Mouse (Mus musculus): ENCODE results near the gene Cnot10. TPM values are rescaled to one million over a fixed set of nuclear protein-coding genes. Genes with fewer than 3 reads are reported as not detected.

Cnot10 gene
- 26.9 and 32.5 TPM in 2 replicates for polyA plus RNA-seq (2015; fragmentation: Nextera tagmentation; extraction: Ambion mirVana)

GRCm38 (mm10) chr9:114639839-114640646, at the start of gene Cnot10:
Gene Cnot10, minus strand, starts transcription at chr9:114640184.
- no peaks in the 10 kb centered on the region for H3K9me3 ChIP-seq (replicated peaks)
- H3K4me1 ChIP-seq (replicated peaks): peaks cover 27% of the 10 kb centered on the region
- DNase-seq (peak; percentile 96), ATAC-seq (ENCODE audit: low read depth) (peak; percentile 98)
- H3K4me2 ChIP-seq: peak within 1 kb of the TSS; percentile 88
- H3K36me3 ChIP-seq: peaks cover 11% of the 10 kb centered on the region; the same call in 1 of the 2 replicates
- peaks cover 16% of the 10 kb centered on the region for H3K27me3 ChIP-seq
- peak within 1 kb of the TSS; percentile 85 for H3K27ac ChIP-seq
- peak within 1 kb of the TSS; percentile 87 for H3K4me3 ChIP-seq (replicated peaks)
- WGBS (ENCODE audit: insufficient replicate concordance): 3% methylated on average over 51 of the region's 51 CpGs
- peak within 1 kb of the TSS; percentile 87 for H3K9ac ChIP-seq

GRCm38 (mm10) chr9:114688953-114689407, 49.0 kb upstream of the Cnot10 start:
- H3K4me1 ChIP-seq (replicated peaks): peaks cover 32% of the 10 kb centered on the region
- peak; percentile 88 for ATAC-seq (ENCODE audit: low read depth)
- H3K4me2 ChIP-seq: peak overlapping the region; percentile 96
- no peak for DNase-seq
- no peaks in the 10 kb centered on the region for H3K9me3 ChIP-seq (replicated peaks)
- peaks cover 21% of the 10 kb centered on the region for H3K36me3 ChIP-seq
- peak overlapping the region; percentile 86 for H3K9ac ChIP-seq
- 0% methylated on average over 42 of the region's 50 CpGs for WGBS (ENCODE audit: insufficient replicate concordance)
- no peaks in the 10 kb centered on the region for H3K27me3 ChIP-seq
- peak overlapping the region; percentile 79 for H3K4me3 ChIP-seq (replicated peaks)
- H3K27ac ChIP-seq: peak overlapping the region; percentile 96

DNA sequence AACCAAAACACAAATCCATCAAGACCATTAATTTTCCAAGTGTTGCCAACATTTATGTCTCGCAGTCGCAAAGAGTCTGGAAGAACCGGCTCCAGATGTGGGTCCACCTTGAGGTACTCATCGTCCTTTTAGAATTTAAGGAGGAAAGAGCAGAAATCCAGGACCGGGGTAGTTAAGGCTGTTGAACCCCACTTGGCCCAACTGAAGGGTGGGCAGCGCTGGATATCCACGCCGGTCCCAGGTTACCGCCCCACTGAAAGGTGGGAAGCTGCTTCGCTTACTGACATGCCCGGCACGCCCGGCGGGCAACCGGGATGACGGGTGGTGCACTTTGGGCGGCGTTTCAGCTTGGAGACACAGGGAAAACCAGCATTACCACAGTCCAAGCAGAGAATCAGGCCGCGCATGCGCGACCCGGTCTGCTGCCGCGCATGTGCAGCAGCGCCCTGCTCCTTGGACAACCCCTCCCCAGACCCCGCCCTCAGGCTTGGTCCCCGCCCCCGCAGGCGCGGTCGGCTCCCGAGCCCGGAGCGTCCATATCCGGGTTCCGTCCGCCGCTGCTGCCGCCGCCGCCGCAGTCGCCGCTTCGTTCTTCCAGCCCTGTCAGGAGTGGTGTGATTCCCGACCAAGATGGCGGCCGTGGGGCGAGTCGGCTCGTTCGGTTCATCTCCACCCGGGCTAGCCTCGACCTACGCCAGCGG, 48.4 kb upstream of the Cnot10 start, which contains the start of gene Dync1li1:
TSS of gene Dync1li1 (plus strand) at position 539 of the 701 bp plus-strand sequence.
- Histone ChIP-seq H3K36me3 (peaks cover 19% of the 10 kb centered on the region), H3K4me1 (replicated peaks) (peaks cover 32% of the 10 kb centered on the region), H3K27me3 (no peaks in the 10 kb centered on the region), H3K9me3 (replicated peaks) (no peaks in the 10 kb centered on the region), H3K4me3 (replicated peaks) (peak within 1 kb of the TSS; percentile 79), H3K9ac (peak within 1 kb of the TSS; percentile 86), H3K4me2 (peak within 1 kb of the TSS; percentile 96), H3K27ac (peak within 1 kb of the TSS; percentile 96)
- peak; percentile 96 for DNase-seq
- peak; percentile 97 for ATAC-seq (ENCODE audit: low read depth)
- WGBS (ENCODE audit: insufficient replicate concordance): 2% methylated on average over 57 of the region's 57 CpGs

DNA sequence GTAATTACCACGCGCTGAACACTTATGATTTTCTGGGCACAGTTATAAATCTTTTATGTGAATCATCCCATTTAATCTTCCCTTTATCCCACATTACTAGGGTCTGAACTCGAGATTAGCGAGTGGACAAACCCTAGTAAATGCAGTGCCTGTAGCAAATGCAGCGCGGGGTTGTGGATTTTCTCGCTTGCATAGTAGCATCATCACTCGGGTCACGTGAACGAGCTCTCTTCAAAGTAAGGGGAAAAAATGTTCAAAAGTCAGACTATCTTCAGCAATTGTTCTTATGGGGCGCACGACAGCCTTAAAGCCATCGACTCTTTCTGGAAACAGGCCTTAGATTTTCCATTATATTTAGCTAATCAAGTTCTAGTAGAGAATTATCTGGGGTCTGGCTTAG, 47.7 kb upstream of the Cnot10 start:
- no peaks in the 10 kb centered on the region for H3K9me3 ChIP-seq (replicated peaks)
- peak overlapping the region; percentile 96 for H3K4me2 ChIP-seq
- H3K27me3 ChIP-seq: no peaks in the 10 kb centered on the region
- H3K36me3 ChIP-seq: peaks cover 16% of the 10 kb centered on the region
- DNase-seq (no peak), ATAC-seq (ENCODE audit: low read depth) (no peak)
- H3K9ac ChIP-seq: peak overlapping the region; percentile 86
- H3K27ac ChIP-seq: no peak overlapping the region
- 74% methylated on average over 13 of the region's 13 CpGs for WGBS (ENCODE audit: insufficient replicate concordance)
- H3K4me3 ChIP-seq (replicated peaks): peak overlapping the region; percentile 79
- H3K4me1 ChIP-seq (replicated peaks): peaks cover 32% of the 10 kb centered on the region

GRCm38 (mm10) chr9:114686245-114686644, 46.3 kb upstream of the Cnot10 start:
- Histone ChIP-seq H3K4me1 (replicated peaks) (peaks cover 26% of the 10 kb centered on the region), H3K9me3 (replicated peaks) (no peaks in the 10 kb centered on the region), H3K9ac (no peak overlapping the region), H3K36me3 (peaks cover 5% of the 10 kb centered on the region; the same call in 1 of the 2 replicates), H3K4me2 (no peak overlapping the region), H3K27ac (no peak overlapping the region), H3K4me3 (replicated peaks) (no peak overlapping the region), H3K27me3 (no peaks in the 10 kb centered on the region)
- no peak for DNase-seq
- 55% methylated on average over 7 of the region's 7 CpGs for WGBS (ENCODE audit: insufficient replicate concordance)
- ATAC-seq (ENCODE audit: low read depth): no peak

DNA sequence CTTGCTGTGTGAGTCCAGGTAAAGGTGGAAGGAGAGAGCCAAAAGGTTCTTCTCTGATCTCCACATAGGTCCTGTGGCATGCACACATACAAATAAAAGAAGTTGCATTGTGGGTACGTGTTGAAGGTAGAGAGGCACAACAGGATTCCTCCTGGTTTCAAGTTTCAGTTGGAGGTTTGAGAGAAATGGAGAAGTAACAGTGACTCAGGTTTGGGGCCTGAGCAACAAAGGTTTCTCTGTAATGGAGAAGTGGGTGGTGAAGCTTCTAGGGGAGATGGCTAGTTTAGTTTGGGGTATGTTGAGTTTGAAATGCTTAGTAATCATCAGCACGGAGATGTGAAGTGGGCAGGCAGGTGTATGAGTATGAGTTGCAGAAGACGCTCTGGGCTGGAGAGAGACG, 42.2 kb upstream of the Cnot10 start:
- no peak for ATAC-seq (ENCODE audit: low read depth)
- 57% methylated on average over 4 of the region's 4 CpGs for WGBS (ENCODE audit: insufficient replicate concordance)
- no peaks in the 10 kb centered on the region for H3K27me3 ChIP-seq
- no peaks in the 10 kb centered on the region for H3K9me3 ChIP-seq (replicated peaks)
- DNase-seq: no peak
- no peak overlapping the region for H3K27ac ChIP-seq
- H3K4me3 ChIP-seq (replicated peaks): no peak overlapping the region
- H3K4me1 ChIP-seq (replicated peaks): no peaks in the 10 kb centered on the region
- H3K9ac ChIP-seq: no peak overlapping the region
- H3K4me2 ChIP-seq: no peak overlapping the region
- H3K36me3 ChIP-seq: no peaks in the 10 kb centered on the region

DNA sequence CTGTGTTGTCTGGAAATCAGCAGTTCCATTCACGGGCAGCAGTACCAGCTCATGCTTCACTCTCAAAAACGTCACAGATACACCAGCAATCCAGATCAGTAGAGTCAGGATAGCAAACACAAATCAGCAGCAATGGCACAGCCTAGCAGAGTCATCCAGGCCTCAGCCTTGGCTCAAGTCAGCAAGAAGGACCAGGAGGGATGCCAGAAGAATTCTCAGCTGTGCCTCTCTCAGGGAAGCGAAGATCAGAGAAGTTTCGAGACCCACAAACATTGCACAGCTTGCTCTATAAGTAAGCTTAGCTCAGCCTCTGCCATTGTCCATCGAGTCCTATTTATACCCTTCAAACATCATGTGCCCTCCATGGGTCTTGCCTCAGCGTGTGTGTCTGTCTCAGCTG, 40.5 kb upstream of the Cnot10 start:
- Histone ChIP-seq H3K27me3 (no peaks in the 10 kb centered on the region), H3K9ac (no peak overlapping the region), H3K36me3 (no peaks in the 10 kb centered on the region), H3K4me1 (replicated peaks) (no peaks in the 10 kb centered on the region), H3K9me3 (replicated peaks) (no peaks in the 10 kb centered on the region), H3K27ac (no peak overlapping the region), H3K4me3 (replicated peaks) (no peak overlapping the region), H3K4me2 (no peak overlapping the region)
- ATAC-seq (ENCODE audit: low read depth): no peak
- no peak for DNase-seq
- 49% methylated on average over 6 of the region's 6 CpGs for WGBS (ENCODE audit: insufficient replicate concordance)

GRCm38 (mm10) chr9:114679944-114680343, 40.0 kb upstream of the Cnot10 start:
- Histone ChIP-seq H3K4me1 (replicated peaks) (no peaks in the 10 kb centered on the region), H3K4me3 (replicated peaks) (no peak overlapping the region), H3K27me3 (no peaks in the 10 kb centered on the region), H3K27ac (no peak overlapping the region), H3K9ac (no peak overlapping the region), H3K9me3 (replicated peaks) (no peaks in the 10 kb centered on the region), H3K36me3 (no peaks in the 10 kb centered on the region), H3K4me2 (no peak overlapping the region)
- ATAC-seq (ENCODE audit: low read depth): no peak
- DNase-seq: no peak
- WGBS (ENCODE audit: insufficient replicate concordance): 56% methylated on average over 5 of the region's 5 CpGs

DNA sequence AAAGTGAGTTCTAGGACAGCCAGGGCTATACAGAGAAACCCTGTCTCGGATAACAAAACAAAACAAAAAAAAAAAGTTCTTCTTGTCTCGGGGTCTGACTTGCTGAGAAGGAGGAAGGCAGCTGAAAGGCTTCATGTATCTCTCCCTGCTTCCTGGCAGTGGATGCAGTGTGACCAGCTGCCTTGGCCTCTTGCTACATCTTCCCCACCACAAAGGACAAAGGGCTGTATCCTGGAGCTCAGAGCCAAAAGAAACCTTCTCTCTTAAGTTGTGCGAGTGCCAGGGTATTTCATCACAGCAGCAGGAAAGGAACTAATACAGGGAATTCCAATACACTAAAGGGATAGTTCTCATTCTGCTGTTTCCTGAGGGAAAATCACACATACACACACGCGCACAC, 38.6 kb upstream of the Cnot10 start:
- no peaks in the 10 kb centered on the region for H3K4me1 ChIP-seq (replicated peaks)
- no peak overlapping the region for H3K27ac ChIP-seq
- H3K27me3 ChIP-seq: peaks cover 3% of the 10 kb centered on the region; the same call in 1 of the 2 replicates
- no peak overlapping the region for H3K4me2 ChIP-seq
- H3K9me3 ChIP-seq (replicated peaks): no peaks in the 10 kb centered on the region
- no peak overlapping the region for H3K4me3 ChIP-seq (replicated peaks)
- no peaks in the 10 kb centered on the region for H3K36me3 ChIP-seq
- WGBS (ENCODE audit: insufficient replicate concordance): 60% methylated on average over 5 of the region's 5 CpGs
- DNase-seq (no peak), ATAC-seq (ENCODE audit: low read depth) (no peak)
- H3K9ac ChIP-seq: no peak overlapping the region

- DNase-seq: no peak
- no peaks in the 10 kb centered on the region for H3K36me3 ChIP-seq
- H3K9ac ChIP-seq: no peak overlapping the region
- WGBS (ENCODE audit: insufficient replicate concordance): 47% methylated on average over 2 of the region's 2 CpGs
- peaks cover 21% of the 10 kb centered on the region; the same call in 1 of the 2 replicates for H3K27me3 ChIP-seq
- H3K9me3 ChIP-seq (replicated peaks): no peaks in the 10 kb centered on the region
- no peak for ATAC-seq (ENCODE audit: low read depth)
- no peaks in the 10 kb centered on the region for H3K4me1 ChIP-seq (replicated peaks)
- no peak overlapping the region for H3K27ac ChIP-seq
- H3K4me3 ChIP-seq (replicated peaks): no peak overlapping the region
- H3K4me2 ChIP-seq: no peak overlapping the region
Observed at GRCm38 (mm10) chr9:114673626-114674025, 33.6 kb upstream of the Cnot10 start.

All from liver, embryonic 13.5 days (tissue).